ENCODE assay signal across 26 mouse cellular contexts in the genomic region with DNA sequence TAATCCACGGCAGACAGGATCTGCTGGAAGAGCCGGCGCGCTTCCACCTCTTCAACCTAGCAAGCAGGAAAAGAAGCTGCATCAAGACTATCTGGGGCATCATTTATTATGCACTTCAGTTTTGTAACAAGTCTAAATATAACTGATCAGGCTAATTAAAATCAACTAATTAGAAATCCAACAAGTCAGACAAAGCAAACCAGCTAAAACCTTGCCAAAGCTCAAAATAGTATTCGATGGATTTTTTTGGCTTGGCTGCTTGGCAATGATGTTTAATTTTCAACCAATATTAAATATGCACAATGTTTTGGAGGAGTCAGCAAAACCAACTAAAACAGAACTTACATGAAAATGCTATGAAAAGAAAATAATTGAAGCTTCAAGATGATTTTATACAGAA. TPM values are rescaled to one million over a fixed set of nuclear protein-coding genes. Genes with fewer than 3 reads are reported as not detected.
DNase-seq lines count a peak whose midpoint lies in the region; ATAC-seq and TF ChIP-seq lines count a peak whose summit lies in the region.
"Had no signal": no experiment of that assay in that cellular context is flagged by ENCODE, and none has a peak within 500 bp of the region (broad histone marks: within the 10 kb centered on the region; RNA-seq: fewer than 3 reads in every experiment).

No protein-coding gene starts in this region.

- no peak overlapping the region for H3K4me3 ChIP-seq in forebrain, embryonic 14.5 days (ENCODE audit: low read depth, low read length)
- H3K4me3 ChIP-seq in forebrain, embryonic 12.5 days (replicated peaks) = no peak overlapping the region
- H3K4me3 ChIP-seq in cortical plate, adult 2 months (ENCODE audit: insufficient read depth, low read length) = no peak overlapping the region
- H3K4me3 ChIP-seq: heart, adult 2 months; heart, embryonic 10.5 days; heart, embryonic 13.5 days had no signal

- no peak overlapping the region for H3K4me2 ChIP-seq in forebrain, embryonic 14.5 days (ENCODE audit: low read length)
- no peak overlapping the region for H3K4me2 ChIP-seq in forebrain, embryonic 12.5 days
- H3K4me2 ChIP-seq: heart, embryonic 13.5 days; hindbrain, embryonic 14.5 days had no signal

- no peak for TF ChIP-seq CTCF in cortical plate, adult 2 months (IDR thresholded peaks at IDR 0.05; ENCODE audit: extremely low read depth, insufficient read depth, low read length)

- no peaks in the 10 kb centered on the region for H3K9me3 ChIP-seq in forebrain, embryonic 14.5 days (replicated peaks; ENCODE audit: control insufficient read depth, low read length)
- no peaks in the 10 kb centered on the region for H3K9me3 ChIP-seq in forebrain, embryonic 12.5 days
- H3K9me3 ChIP-seq: heart, embryonic 10.5 days; heart, embryonic 13.5 days had no signal

- no peaks in the 10 kb centered on the region for H3K4me1 ChIP-seq in forebrain, embryonic 14.5 days (ENCODE audit: control insufficient read depth, insufficient read depth, low read length)
- H3K4me1 ChIP-seq in forebrain, embryonic 12.5 days = no peaks in the 10 kb centered on the region
- peaks cover 4% of the 10 kb centered on the region for H3K4me1 ChIP-seq in cortical plate, adult 2 months (ENCODE audit: control insufficient read depth, insufficient read depth, low read length)

- no peaks in the 10 kb centered on the region for H3K36me3 ChIP-seq in forebrain, embryonic 14.5 days (ENCODE audit: control insufficient read depth, insufficient read depth, low read length)
- H3K36me3 ChIP-seq in forebrain, embryonic 12.5 days (replicated peaks) = no peaks in the 10 kb centered on the region

- DNase-seq in forebrain, embryonic 14.5 days (ENCODE audit: low spot score) = peak; percentile 40
- no peak for DNase-seq in frontal cortex, postnatal 36 days (ENCODE audit: low spot score in 2 of 2)
- peak; percentile 36 for DNase-seq in layer of hippocampus, adult 9-11 months
- DNase-seq in layer of hippocampus, adult 9-10 months (ENCODE audit: low spot score) = no peak
- DNase-seq in kidney, postnatal 36 days = no peak
- DNase-seq: adrenal gland, postnatal 10 days; adrenal gland, postnatal 36 days; cerebellum, adult 11-12 months; cerebellum, adult 8-10 months; cerebellum, postnatal 10 days; cerebellum, postnatal 36 days; gastrocnemius, postnatal 10 days; gastrocnemius, postnatal 36 days; heart, adult 2 months; heart, postnatal 14 days; heart, postnatal 4 days had no signal

- TF ChIP-seq POLR2A in cortical plate, adult 2 months (IDR thresholded peaks at IDR 0.05; ENCODE audit: extremely low read depth, insufficient read depth, low read length) = no peak

- H3K27ac ChIP-seq in forebrain, embryonic 14.5 days (ENCODE audit: low read depth, low read length) = no peak overlapping the region
- H3K27ac ChIP-seq in forebrain, embryonic 12.5 days = no peak overlapping the region
- H3K27ac ChIP-seq in cortical plate, adult 2 months (ENCODE audit: insufficient read depth, low read length) = peak overlapping the region; percentile 45; the same call in 1 of the 2 replicates
- H3K27ac ChIP-seq: heart, adult 2 months; heart, embryonic 10.5 days; heart, embryonic 13.5 days; hindbrain, embryonic 14.5 days; hindbrain, postnatal 0 days had no signal

- no peak for ATAC-seq in forebrain, embryonic 14.5 days
- no peak for ATAC-seq in forebrain, embryonic 12.5 days (ENCODE audit: low FRiP score)
- peak; percentile 46; the same call in 1 of the 2 replicates for ATAC-seq in frontal cortex, adult (ENCODE audit: low TSS enrichment)
- ATAC-seq: activated CD4-positive, CD25-positive, alpha-beta regulatory T cell, adult 4 months; hindbrain, postnatal 0 days; inflammation-experienced regulatory T-cells, adult 6 months; intestine, embryonic 16.5 days had no signal

- no peaks in the 10 kb centered on the region for H3K27me3 ChIP-seq in forebrain, embryonic 14.5 days (replicated peaks; ENCODE audit: control insufficient read depth, insufficient read depth, low read length)
- H3K27me3 ChIP-seq in forebrain, embryonic 12.5 days = no peaks in the 10 kb centered on the region
- H3K27me3 ChIP-seq: heart, embryonic 13.5 days had no signal

- no peak overlapping the region for H3K9ac ChIP-seq in forebrain, embryonic 14.5 days (ENCODE audit: low read length)
- H3K9ac ChIP-seq in forebrain, embryonic 12.5 days = no peak overlapping the region
- H3K9ac ChIP-seq: heart, embryonic 13.5 days; hindbrain, embryonic 14.5 days had no signal

- WGBS in forebrain, embryonic 14.5 days = 79% methylated on average over 5 of the region's 5 CpGs
- WGBS in forebrain, embryonic 12.5 days = 88% methylated on average over 5 of the region's 5 CpGs

RNA-seq across cellular contexts. Expression of gene Prkaa2, which starts 58.4 kb away (rescaled TPM):
- 9.8 and 12.8 TPM in 2 replicates for polyA plus RNA-seq in forebrain, embryonic 14.5 days (2014; fragmentation: Nextera tagmentation; extraction: Ambion mirVana)
- 5.5 and 6.3 TPM in 2 replicates for polyA plus RNA-seq in forebrain, embryonic 12.5 days (2016; fragmentation: Nextera tagmentation; extraction: Ambion mirVana)
- 13.8 and 14.2 TPM in 2 replicates for polyA plus RNA-seq in cortical plate, adult 2 months (2012; rRNA removed)
- polyA plus RNA-seq: inflammation-experienced regulatory T-cells, adult 6 months had no signal

Comparison
In these comparisons a context has a peak if more than half of its experiments do, and no peak if none do; other contexts are left out.
1. DNase-seq: peak in forebrain, embryonic 14.5 days (single experiment) and layer of hippocampus, adult 9-11 months (single experiment); none in frontal cortex, postnatal 36 days (0 of 2), layer of hippocampus, adult 9-10 months (single experiment) and kidney, postnatal 36 days (0 of 2).